39 mouse cellular contexts compared by ENCODE assay signal in the genomic region with DNA sequence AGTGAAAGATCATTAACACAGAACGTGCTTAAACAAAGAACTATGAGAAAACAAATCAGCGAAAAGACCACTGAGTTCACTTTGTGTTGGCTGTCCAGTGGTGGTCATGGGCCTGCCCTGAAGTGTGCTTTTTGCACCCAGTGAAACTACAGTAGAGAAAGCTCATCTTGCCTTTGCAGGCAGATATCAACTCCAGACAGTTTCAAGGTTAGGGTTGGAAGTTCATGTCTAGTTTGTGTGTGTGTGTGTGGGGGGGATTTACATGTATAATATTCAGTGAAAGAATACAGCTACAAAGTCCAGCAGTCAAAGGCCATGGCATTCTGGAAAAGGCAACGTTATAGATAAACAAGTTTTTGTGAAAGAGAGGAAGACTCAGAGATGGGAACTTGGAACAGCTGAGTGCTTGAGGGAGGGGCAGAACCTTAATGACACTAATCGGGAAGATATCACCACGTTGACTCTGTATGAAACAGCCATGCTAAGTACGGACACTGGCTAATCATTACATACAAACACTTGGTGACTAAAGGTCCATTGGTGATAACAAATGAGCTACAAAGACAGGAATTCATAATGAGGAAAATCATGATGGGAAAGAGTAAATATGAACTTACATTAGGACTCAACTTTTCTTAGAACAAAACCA. TPM values are rescaled to one million over a fixed set of nuclear protein-coding genes. Genes with fewer than 3 reads are reported as not detected.
"Had no signal": no experiment of that assay in that cellular context is flagged by ENCODE, and none has a peak within 500 bp of the region (broad histone marks: within the 10 kb centered on the region; RNA-seq: fewer than 3 reads in every experiment).

No protein-coding gene starts in this region.

- H3K4me2 ChIP-seq: limb, embryonic 12.5 days; limb, embryonic 13.5 days; limb, embryonic 15.5 days; liver, embryonic 11.5 days; liver, embryonic 12.5 days; liver, embryonic 13.5 days; liver, embryonic 15.5 days; lung, embryonic 14.5 days; lung, embryonic 15.5 days; midbrain, embryonic 12.5 days; midbrain, embryonic 13.5 days; midbrain, embryonic 15.5 days; neural tube, embryonic 12.5 days had no signal

- H3K36me3 ChIP-seq: limb, embryonic 10.5 days; limb, embryonic 12.5 days; limb, embryonic 13.5 days; limb, embryonic 15.5 days; liver, embryonic 12.5 days; liver, embryonic 13.5 days; liver, embryonic 15.5 days; lung, embryonic 15.5 days; midbrain, embryonic 10.5 days; midbrain, embryonic 12.5 days; midbrain, embryonic 13.5 days; midbrain, embryonic 15.5 days; neural tube, embryonic 12.5 days had no signal

- H3K4me3 ChIP-seq: limb, embryonic 10.5 days; limb, embryonic 12.5 days; limb, embryonic 13.5 days; limb, embryonic 15.5 days; liver, embryonic 12.5 days; liver, embryonic 13.5 days; liver, embryonic 15.5 days; lung, embryonic 15.5 days; megakaryocyte, embryonic 14.5 days; midbrain, embryonic 10.5 days; midbrain, embryonic 12.5 days; midbrain, embryonic 13.5 days; midbrain, embryonic 15.5 days; myocyte; neural tube, embryonic 12.5 days had no signal

- H3K27ac ChIP-seq: limb, embryonic 10.5 days; limb, embryonic 12.5 days; limb, embryonic 13.5 days; limb, embryonic 15.5 days; liver, embryonic 12.5 days; liver, embryonic 13.5 days; liver, embryonic 14.5 days; liver, embryonic 15.5 days; lung, embryonic 15.5 days; macrophage; midbrain, embryonic 10.5 days; midbrain, embryonic 12.5 days; midbrain, embryonic 13.5 days; midbrain, embryonic 15.5 days; neural tube, embryonic 12.5 days had no signal

- H3K27me3 ChIP-seq: limb, embryonic 12.5 days; limb, embryonic 13.5 days; limb, embryonic 15.5 days; liver, embryonic 12.5 days; liver, embryonic 13.5 days; liver, embryonic 15.5 days; lung, embryonic 15.5 days; megakaryocyte, embryonic 14.5 days; midbrain, embryonic 12.5 days; midbrain, embryonic 13.5 days; midbrain, embryonic 15.5 days; neural tube, embryonic 12.5 days had no signal

- H3K4me1 ChIP-seq: limb, embryonic 10.5 days; limb, embryonic 12.5 days; limb, embryonic 13.5 days; limb, embryonic 15.5 days; liver, embryonic 12.5 days; liver, embryonic 13.5 days; liver, embryonic 15.5 days; lung, embryonic 15.5 days; megakaryocyte, embryonic 14.5 days; midbrain, embryonic 10.5 days; midbrain, embryonic 12.5 days; midbrain, embryonic 13.5 days; midbrain, embryonic 15.5 days; neural tube, embryonic 12.5 days had no signal

- ATAC-seq: liver, embryonic 12.5 days; liver, postnatal 0 days; lung, postnatal 0 days; midbrain, embryonic 13.5 days; midbrain, embryonic 15.5 days had no signal

- DNase-seq: left cerebral cortex, postnatal 4 days; liver; liver, embryonic 13.5 days; liver, postnatal 0 days; lung, adult 18-20 months; lung, adult 2 months; lung, embryonic 14.5 days; lung, postnatal 10 days; lung, postnatal 14 days; lung, postnatal 36 days; lung, postnatal 4 days; midbrain, embryonic 14.5 days had no signal

- H3K9ac ChIP-seq: limb, embryonic 12.5 days; limb, embryonic 13.5 days; limb, embryonic 15.5 days; liver, embryonic 12.5 days; liver, embryonic 13.5 days; liver, embryonic 14.5 days; liver, embryonic 15.5 days; liver, postnatal 0 days; lung, embryonic 14.5 days; lung, embryonic 15.5 days; midbrain, embryonic 12.5 days; midbrain, embryonic 13.5 days; midbrain, embryonic 15.5 days; neural tube, embryonic 12.5 days had no signal

- H3K9me3 ChIP-seq: limb, embryonic 10.5 days; limb, embryonic 12.5 days; limb, embryonic 13.5 days; limb, embryonic 15.5 days; liver, embryonic 12.5 days; liver, embryonic 13.5 days; liver, embryonic 15.5 days; lung, embryonic 15.5 days; megakaryocyte, embryonic 14.5 days; midbrain, embryonic 10.5 days; midbrain, embryonic 12.5 days; midbrain, embryonic 13.5 days; midbrain, embryonic 15.5 days; neural tube, embryonic 12.5 days had no signal

RNA-seq across cellular contexts. Expression of gene Tnni3k, which starts 3.7 kb away (rescaled TPM):
- total RNA-seq: left cerebral cortex, postnatal 4 days; liver, adult 2 months; megakaryocyte progenitor cell, adult 5-6 weeks; megakaryocyte, adult 5-6 weeks; megakaryocyte-erythroid progenitor cell, adult 5-6 weeks; midbrain, postnatal 0 days; monocyte, adult 5-6 weeks had no signal
- polyA plus RNA-seq: limb, embryonic 10.5 days; limb, embryonic 11.5 days; limb, embryonic 12.5 days; liver, adult 2 months; liver, embryonic 12.5 days; liver, embryonic 13.5 days; liver, embryonic 14.5 days; liver, embryonic 15.5 days; liver, embryonic 16.5 days; liver, postnatal 0 days; lung, embryonic 14.5 days; macrophage; midbrain, embryonic 10.5 days; midbrain, embryonic 12.5 days; midbrain, embryonic 14.5 days; midbrain, postnatal 0 days; neural tube, embryonic 11.5 days; neural tube, embryonic 12.5 days had no signal

RNA-seq across cellular contexts. Expression of gene Lrriq3, which starts 34.3 kb away (rescaled TPM):
- total RNA-seq: megakaryocyte progenitor cell, adult 5-6 weeks; megakaryocyte-erythroid progenitor cell, adult 5-6 weeks; monocyte, adult 5-6 weeks had no signal
